Mouse (Mus musculus) heart, embryonic 14.5 days (tissue): ENCODE measurements around the gene Fam160a1. TPM values are rescaled to one million over a fixed set of nuclear protein-coding genes. Genes with fewer than 3 reads are reported as not detected.

Experiments
- ATAC-seq: fragments of 200-750 bp; cut with Nextera tagmentation; 2 replicates; pipeline ENCODE4 v1.8.0; 2017; ENCODE audit warnings: low read depth, moderate TSS enrichment; ENCODE audit not compliant: insufficient number of reproducible peaks, insufficient read depth, low FRiP score
- H3K27ac ChIP-seq, 2 experiments: fragments of 200-500 bp in 1 of 2; fragments of 300-500 bp in 1 of 2; sonication (generic) in 1 of 2; replicated peaks in 1 of 2; 2 replicates each; pipeline ENCODE4 v1.5.1; 2012 to 2014; ENCODE audit warnings: low read depth in 2 of 2, low read length in 2 of 2, control low read depth in 1 of 2, mild to moderate bottlenecking in 1 of 2, mixed read lengths in 1 of 2; ENCODE audit not compliant: control insufficient read depth in 1 of 2, insufficient read depth in 1 of 2
- H3K27me3 ChIP-seq: fragments of 300-500 bp; sonication (generic); 2 replicates; pipeline ENCODE4 v1.6.1; 2014; ENCODE audit warnings: mild to moderate bottlenecking, low read length, control low read depth; ENCODE audit not compliant: control insufficient read depth, insufficient read depth
- H3K36me3 ChIP-seq: fragments of 300-500 bp; sonication (generic); 2 replicates; pipeline ENCODE4 v1.6.1; 2014; ENCODE audit warnings: mild to moderate bottlenecking, control low read depth, low read length, mixed read lengths; ENCODE audit not compliant: control insufficient read depth, insufficient read depth
- H3K4me1 ChIP-seq, 2 experiments: fragments of 200-500 bp in 1 of 2; fragments of 300-500 bp in 1 of 2; sonication (generic) in 1 of 2; 2 replicates each; pipeline ENCODE4 v1.6.1; 2012 to 2014; ENCODE audit warnings: low read length in 2 of 2, control low read depth in 1 of 2, mixed read lengths in 1 of 2; ENCODE audit not compliant: control insufficient read depth in 2 of 2, insufficient read depth in 2 of 2
- H3K4me2 ChIP-seq: fragments of 300-500 bp; sonication (generic); 2 replicates; pipeline ENCODE4 v1.6.1; 2014; ENCODE audit warnings: mild to moderate bottlenecking, low read length
- H3K4me3 ChIP-seq, 2 experiments: fragments of 200-500 bp in 1 of 2; fragments of 300-500 bp in 1 of 2; sonication (generic) in 1 of 2; 2 replicates each; pipeline ENCODE4 v1.5.1; 2012 to 2014; ENCODE audit warnings: low read length in 2 of 2, mild to moderate bottlenecking in 2 of 2, control low read depth in 1 of 2, low read depth in 1 of 2, moderate library complexity in 1 of 2; ENCODE audit not compliant: control insufficient read depth in 1 of 2, insufficient read depth in 1 of 2
- H3K9ac ChIP-seq: fragments of 300-500 bp; sonication (generic); 2 replicates; pipeline ENCODE4 v1.6.1; 2014; ENCODE audit warnings: mild to moderate bottlenecking, low read length
- H3K9me3 ChIP-seq: fragments of 300-500 bp; sonication (generic); 2 replicates; pipeline ENCODE4 v1.6.1; 2016; ENCODE audit warnings: low read length, control low read depth; ENCODE audit not compliant: control insufficient read depth
- WGBS: fragments of 180-500 bp; shearing (Covaris S2); extraction: QIAGEN DNeasy Blood & Tissue Kit; methylation state at CpG from one replicate; pipeline ENCODE4 v1.1.7; 2014; 5-methylcytosine and 5-hydroxymethylcytosine counted together
- polyA plus RNA-seq: library from polyadenylated mRNA; unstranded; fragments of >200 nt; fragmentation: Nextera tagmentation; extraction: Ambion mirVana; gene quantifications from 2 replicates; pipeline ENCODE4 v1.2.1, GENCODE M21; 2014

The Fam160a1 gene
- polyA plus RNA-seq, 1 experiment from 2014 or later = 7.4 TPM

DNA sequence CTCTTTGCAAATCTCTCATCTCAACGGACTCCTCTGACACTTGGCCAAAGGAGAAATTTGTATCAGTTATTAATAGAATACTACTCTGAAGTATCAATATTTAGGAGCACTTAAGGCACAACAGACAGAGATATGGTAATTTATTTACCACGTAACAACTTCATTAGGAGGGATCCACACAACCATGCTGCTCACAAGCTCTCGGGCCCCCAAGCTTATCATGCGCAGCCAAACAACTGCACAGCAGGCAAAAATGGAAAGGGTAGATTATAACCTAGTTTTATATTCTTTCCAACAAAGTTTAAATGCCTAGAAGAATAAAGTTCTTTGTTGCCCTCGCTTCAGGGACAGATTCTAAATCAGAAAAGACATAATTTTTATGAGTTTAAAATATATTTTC lies 137.1 kb downstream of the Fam160a1 start:
- Histone ChIP-seq H3K9me3 (no peaks in the 10 kb centered on the region), H3K4me2 (no peak overlapping the region), H3K27me3 (no peaks in the 10 kb centered on the region), H3K27ac (0 out of 4 replicates have a peak overlapping the region, but pooled peaks of 1 of the 2 experiments have one; percentile 30), H3K36me3 (no peaks in the 10 kb centered on the region), H3K4me3 (no peak overlapping the region), H3K9ac (0 out of 2 replicates have a peak overlapping the region, but pooled peaks have one; percentile 41), H3K4me1 (peaks cover 11 to 14% of the 10 kb centered on the region in 2 experiments)
- no peak for ATAC-seq
- 77% methylated on average over 5 of the region's 5 CpGs for WGBS

DNA sequence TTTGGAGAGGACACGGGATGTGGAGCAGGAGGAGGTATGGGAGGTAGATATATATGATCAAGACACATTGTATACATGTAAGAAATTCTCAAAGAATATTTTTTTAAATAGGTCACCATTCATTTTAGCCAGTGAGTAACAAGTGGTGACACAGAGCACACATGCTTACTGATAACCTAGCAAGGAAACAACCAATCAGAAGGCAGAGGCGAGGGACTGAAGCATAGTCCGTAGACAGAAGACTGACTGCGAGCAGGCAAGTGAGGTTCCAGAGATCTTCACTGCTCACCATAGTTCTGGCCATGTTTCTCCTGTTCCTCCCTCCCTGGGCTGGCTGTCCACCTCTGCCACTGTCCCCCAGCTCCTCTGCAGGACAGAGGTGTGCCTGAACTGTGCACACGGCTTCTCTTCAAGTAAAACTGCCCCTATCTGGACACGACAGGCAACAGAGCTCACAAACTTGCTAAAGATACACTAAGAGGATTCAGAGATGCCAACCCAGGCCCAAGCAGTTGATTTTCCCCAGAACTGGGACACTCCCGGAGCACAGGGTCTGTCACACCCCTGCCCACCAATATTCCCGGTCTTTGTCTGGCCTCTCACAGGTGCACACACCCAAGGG lies 137.7 kb downstream of the Fam160a1 start:
- WGBS = 51% methylated on average over 8 of the region's 8 CpGs
- Histone ChIP-seq H3K4me1 (peaks cover 11 to 14% of the 10 kb centered on the region in 2 experiments), H3K9ac (peak overlapping the region; percentile 41; the same call in 1 of the 2 replicates), H3K9me3 (no peaks in the 10 kb centered on the region), H3K27ac (peak overlapping the region in 1 of 2 experiments; percentile 30; a peak in 1 of 4 replicates), H3K27me3 (no peaks in the 10 kb centered on the region), H3K4me2 (no peak overlapping the region), H3K4me3 (no peak overlapping the region), H3K36me3 (no peaks in the 10 kb centered on the region)
- ATAC-seq = peak; percentile 26; the same call in 1 of the 2 replicates

GRCm38 (mm10) chr3:85677952-85678351 lies 139.1 kb downstream of the Fam160a1 start:
- no peak for ATAC-seq
- Histone ChIP-seq H3K9me3 (no peaks in the 10 kb centered on the region), H3K4me3 (no peak overlapping the region), H3K27me3 (no peaks in the 10 kb centered on the region), H3K4me1 (peaks cover 11 to 14% of the 10 kb centered on the region in 2 experiments), H3K36me3 (no peaks in the 10 kb centered on the region), H3K4me2 (no peak overlapping the region), H3K9ac (no peak overlapping the region), H3K27ac (no peak overlapping the region)
- 80% methylated on average over 3 of the region's 3 CpGs for WGBS

GRCm38 (mm10) chr3:85677133-85677532 lies 140.0 kb downstream of the Fam160a1 start:
- no peak overlapping the region for H3K4me2 ChIP-seq
- H3K4me3 ChIP-seq = no peak overlapping the region
- no peak for ATAC-seq
- no peaks in the 10 kb centered on the region for H3K36me3 ChIP-seq
- peaks cover 14 to 15% of the 10 kb centered on the region in 2 experiments for H3K4me1 ChIP-seq
- no peak overlapping the region for H3K27ac ChIP-seq
- 73% methylated on average over 8 of the region's 8 CpGs for WGBS
- no peaks in the 10 kb centered on the region for H3K9me3 ChIP-seq
- H3K27me3 ChIP-seq = no peaks in the 10 kb centered on the region
- H3K9ac ChIP-seq = no peak overlapping the region

GRCm38 (mm10) chr3:85669844-85670243 lies 147.2 kb downstream of the Fam160a1 start:
- no peak for ATAC-seq
- peaks cover 18 to 20% of the 10 kb centered on the region in 2 experiments for H3K4me1 ChIP-seq
- WGBS = 89% methylated on average over 6 of the region's 6 CpGs

GRCm38 (mm10) chr3:85667683-85668082 lies 149.4 kb downstream of the Fam160a1 start:
- H3K9ac ChIP-seq = no peak overlapping the region
- H3K4me3 ChIP-seq = no peak overlapping the region
- H3K27me3 ChIP-seq = no peaks in the 10 kb centered on the region
- H3K4me1 ChIP-seq = peaks cover 23 to 24% of the 10 kb centered on the region in 2 experiments
- no peaks in the 10 kb centered on the region for H3K9me3 ChIP-seq
- H3K4me2 ChIP-seq = no peak overlapping the region
- H3K27ac ChIP-seq = 0 out of 4 replicates have a peak overlapping the region, but pooled peaks of 1 of the 2 experiments have one; percentile 57
- ATAC-seq = no peak
- no peaks in the 10 kb centered on the region for H3K36me3 ChIP-seq
- WGBS = 91% methylated on average over 6 of the region's 6 CpGs

More at GRCm38 (mm10) chr3:85669844-85670243, 147.2 kb downstream of the Fam160a1 start:
- H3K4me2 ChIP-seq = no peak overlapping the region
- no peak overlapping the region for H3K4me3 ChIP-seq
- H3K36me3 ChIP-seq = no peaks in the 10 kb centered on the region
- H3K27me3 ChIP-seq = no peaks in the 10 kb centered on the region
- H3K9ac ChIP-seq = no peak overlapping the region
- H3K27ac ChIP-seq = no peak overlapping the region
- H3K9me3 ChIP-seq = no peaks in the 10 kb centered on the region

- H3K36me3 ChIP-seq = no peaks in the 10 kb centered on the region
- H3K4me1 ChIP-seq = peaks cover 23 to 29% of the 10 kb centered on the region in 2 experiments
- peak overlapping the region; percentile 40 for H3K4me2 ChIP-seq
- ATAC-seq = no peak
- H3K27me3 ChIP-seq = no peaks in the 10 kb centered on the region
- H3K4me3 ChIP-seq = no peak overlapping the region
- H3K9ac ChIP-seq = no peak overlapping the region
- no peaks in the 10 kb centered on the region for H3K9me3 ChIP-seq
- 28% methylated on average over 12 of the region's 12 CpGs for WGBS
- peak overlapping the region; percentile 47 to 57 for H3K27ac ChIP-seq
These were observed 150.4 kb downstream of the Fam160a1 start for GRCm38 (mm10) chr3:85666736-85667135.
